Mouse (Mus musculus): Measurements from ENCODE around the gene Abcc12. TPM values are rescaled to one million over a fixed set of nuclear protein-coding genes. Genes with fewer than 3 reads are reported as not detected.

Gene Abcc12
- polyA plus RNA-seq, 1 experiment from 2014 or later: 0.15 TPM

DNA sequence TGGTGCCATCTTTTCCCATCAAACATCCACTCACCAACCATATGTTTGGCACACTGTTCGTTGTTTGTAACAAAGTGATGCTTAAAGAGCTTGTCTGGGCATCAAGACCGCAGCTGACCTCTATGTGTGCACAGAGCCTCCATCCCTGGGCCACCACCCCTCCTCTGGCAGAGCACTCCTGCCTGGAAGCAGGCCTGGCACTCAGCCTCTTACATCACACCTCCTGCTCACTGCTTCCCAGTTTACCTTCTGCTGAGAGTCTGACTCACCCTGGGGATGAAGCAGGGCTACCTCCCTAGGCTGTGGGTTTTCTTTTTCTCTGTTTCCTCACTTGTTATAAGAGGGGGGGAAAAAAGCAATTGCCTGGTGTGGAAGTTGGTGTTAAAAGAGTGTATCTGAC lies 109.8 kb downstream of the Abcc12 start:
- TF ChIP-seq CTCF (IDR thresholded peaks at IDR 0.05; ENCODE audit: low read depth) (no peak), EP300 (optimal IDR thresholded peaks at IDR 0.05) (no peak)

GRCm38 (mm10) chr8:86463215-86463614 lies 117.3 kb downstream of the Abcc12 start:
- 94% methylated on average over 2 of the region's 2 CpGs for WGBS
- no peaks in the 10 kb centered on the region for H3K27me3 ChIP-seq (ENCODE audit: control insufficient read depth, insufficient read depth, low read length)
- no peak overlapping the region for H3K27ac ChIP-seq (replicated peaks)
- no peak overlapping the region for H3K4me2 ChIP-seq (replicated peaks; ENCODE audit: low read depth)
- H3K4me1 ChIP-seq (replicated peaks; ENCODE audit: control insufficient read depth, insufficient read depth): no peaks in the 10 kb centered on the region
- H3K9me3 ChIP-seq (ENCODE audit: control insufficient read depth, low read length): no peaks in the 10 kb centered on the region
- TF ChIP-seq CTCF (IDR thresholded peaks at IDR 0.05; ENCODE audit: low read depth): no peak
- no peak for TF ChIP-seq EP300 (optimal IDR thresholded peaks at IDR 0.05)
- H3K9ac ChIP-seq (ENCODE audit: low read length): no peak overlapping the region
- no peak for ATAC-seq (ENCODE audit: low FRiP score, low TSS enrichment)
- no peak overlapping the region for H3K4me3 ChIP-seq (ENCODE audit: low read depth, low read length)
- H3K36me3 ChIP-seq (ENCODE audit: control insufficient read depth, insufficient read depth, low read length): no peaks in the 10 kb centered on the region
- DNase-seq (ENCODE audit: low spot score): no peak

More for the DNA sequence above, 109.8 kb downstream of the Abcc12 start:
- no peaks in the 10 kb centered on the region for H3K27me3 ChIP-seq (ENCODE audit: control insufficient read depth, insufficient read depth, low read length)
- no peaks in the 10 kb centered on the region for H3K9me3 ChIP-seq (ENCODE audit: control insufficient read depth, low read length)
- no peaks in the 10 kb centered on the region for H3K36me3 ChIP-seq (ENCODE audit: control insufficient read depth, insufficient read depth, low read length)
- 81% methylated on average over 2 of the region's 2 CpGs for WGBS
- no peaks in the 10 kb centered on the region for H3K4me1 ChIP-seq (replicated peaks; ENCODE audit: control insufficient read depth, insufficient read depth)
- no peak overlapping the region for H3K27ac ChIP-seq (replicated peaks)
- no peak overlapping the region for H3K4me2 ChIP-seq (replicated peaks; ENCODE audit: low read depth)
- ATAC-seq (ENCODE audit: low FRiP score, low TSS enrichment) (no peak), DNase-seq (ENCODE audit: low spot score) (no peak)
- H3K9ac ChIP-seq (ENCODE audit: low read length): no peak overlapping the region
- H3K4me3 ChIP-seq (ENCODE audit: low read depth, low read length): no peak overlapping the region

DNA sequence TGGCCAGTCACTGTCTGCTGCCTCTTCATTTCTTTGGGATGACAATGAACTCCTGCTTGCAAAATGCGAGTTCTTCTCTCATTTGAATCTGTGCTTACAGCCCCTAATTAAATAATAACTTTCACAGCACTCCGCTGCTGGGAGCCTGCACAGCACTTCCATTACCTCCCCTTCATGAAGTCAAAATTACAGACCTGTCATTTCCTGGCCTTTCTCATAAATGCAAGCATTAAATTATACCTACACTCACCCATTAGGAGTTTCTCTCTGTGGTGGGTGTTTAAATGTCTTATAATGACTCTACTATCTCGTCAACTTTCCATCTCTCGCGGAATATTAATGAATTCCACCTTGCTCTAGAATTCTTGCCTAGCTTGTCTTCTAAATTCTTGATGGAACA lies 120.1 kb downstream of the Abcc12 start:
- no peaks in the 10 kb centered on the region for H3K36me3 ChIP-seq (ENCODE audit: control insufficient read depth, insufficient read depth, low read length)
- no peak for TF ChIP-seq EP300 (optimal IDR thresholded peaks at IDR 0.05)
- no peak for TF ChIP-seq CTCF (IDR thresholded peaks at IDR 0.05; ENCODE audit: low read depth)
- no peaks in the 10 kb centered on the region for H3K9me3 ChIP-seq (ENCODE audit: control insufficient read depth, low read length)
- no peak overlapping the region for H3K27ac ChIP-seq (replicated peaks)
- ATAC-seq (ENCODE audit: low FRiP score, low TSS enrichment) (no peak), DNase-seq (ENCODE audit: low spot score) (no peak)
- no peak overlapping the region for H3K9ac ChIP-seq (ENCODE audit: low read length)
- no peaks in the 10 kb centered on the region for H3K27me3 ChIP-seq (ENCODE audit: control insufficient read depth, insufficient read depth, low read length)
- WGBS: 89% methylated on average over 5 of the region's 5 CpGs
- no peak overlapping the region for H3K4me3 ChIP-seq (ENCODE audit: low read depth, low read length)
- no peak overlapping the region for H3K4me2 ChIP-seq (replicated peaks; ENCODE audit: low read depth)
- no peaks in the 10 kb centered on the region for H3K4me1 ChIP-seq (replicated peaks; ENCODE audit: control insufficient read depth, insufficient read depth)

DNA sequence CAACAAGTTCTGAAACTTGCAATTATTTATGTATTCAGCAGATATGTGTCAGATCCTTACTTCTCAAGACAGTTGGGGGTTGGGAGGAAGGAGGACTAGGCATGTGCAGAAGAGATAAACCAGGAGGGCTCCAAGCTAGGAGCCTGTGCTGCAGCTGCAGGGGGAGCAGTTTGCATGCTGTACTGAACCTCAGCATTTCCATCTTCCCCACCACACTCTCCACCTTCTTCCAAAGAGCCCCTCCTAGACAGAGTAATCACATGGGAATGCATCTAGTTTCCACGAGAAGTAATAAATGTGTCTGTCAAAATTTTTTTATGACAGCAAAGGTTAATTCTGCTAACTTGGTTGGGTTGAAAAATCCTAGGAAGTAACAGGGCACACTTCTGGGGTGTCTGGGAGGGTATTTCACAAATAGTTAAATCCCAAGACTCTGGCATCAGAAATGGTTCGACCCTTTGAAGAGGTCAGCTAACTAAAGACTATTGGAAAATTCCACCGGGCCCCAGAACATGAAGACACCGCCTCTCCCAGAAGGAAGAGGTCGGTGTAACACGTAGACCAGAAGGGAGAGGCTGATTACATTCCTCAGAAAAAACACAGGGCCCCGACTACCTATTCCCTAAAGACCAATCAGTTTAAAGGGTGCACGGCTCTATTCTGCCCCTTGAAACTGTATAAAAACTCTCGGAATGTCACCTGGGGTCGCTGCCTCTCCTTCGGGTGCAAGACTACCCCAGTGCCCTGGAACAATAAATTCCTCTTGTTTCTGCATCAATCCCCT lies 126.6 kb downstream of the Abcc12 start:
- no peaks in the 10 kb centered on the region for H3K4me1 ChIP-seq (replicated peaks; ENCODE audit: control insufficient read depth, insufficient read depth)
- no peak overlapping the region for H3K27ac ChIP-seq (replicated peaks)
- TF ChIP-seq CTCF (IDR thresholded peaks at IDR 0.05; ENCODE audit: low read depth): no peak
- H3K36me3 ChIP-seq (ENCODE audit: control insufficient read depth, insufficient read depth, low read length): no peaks in the 10 kb centered on the region
- ATAC-seq (ENCODE audit: low FRiP score, low TSS enrichment) (no peak), DNase-seq (ENCODE audit: low spot score) (no peak)
- H3K9ac ChIP-seq (ENCODE audit: low read length): no peak overlapping the region
- no peak overlapping the region for H3K4me3 ChIP-seq (ENCODE audit: low read depth, low read length)
- no peak overlapping the region for H3K4me2 ChIP-seq (replicated peaks; ENCODE audit: low read depth)
- no peaks in the 10 kb centered on the region for H3K9me3 ChIP-seq (ENCODE audit: control insufficient read depth, low read length)
- 66% methylated on average over 11 of the region's 11 CpGs for WGBS
- H3K27me3 ChIP-seq (ENCODE audit: control insufficient read depth, insufficient read depth, low read length): no peaks in the 10 kb centered on the region

DNA sequence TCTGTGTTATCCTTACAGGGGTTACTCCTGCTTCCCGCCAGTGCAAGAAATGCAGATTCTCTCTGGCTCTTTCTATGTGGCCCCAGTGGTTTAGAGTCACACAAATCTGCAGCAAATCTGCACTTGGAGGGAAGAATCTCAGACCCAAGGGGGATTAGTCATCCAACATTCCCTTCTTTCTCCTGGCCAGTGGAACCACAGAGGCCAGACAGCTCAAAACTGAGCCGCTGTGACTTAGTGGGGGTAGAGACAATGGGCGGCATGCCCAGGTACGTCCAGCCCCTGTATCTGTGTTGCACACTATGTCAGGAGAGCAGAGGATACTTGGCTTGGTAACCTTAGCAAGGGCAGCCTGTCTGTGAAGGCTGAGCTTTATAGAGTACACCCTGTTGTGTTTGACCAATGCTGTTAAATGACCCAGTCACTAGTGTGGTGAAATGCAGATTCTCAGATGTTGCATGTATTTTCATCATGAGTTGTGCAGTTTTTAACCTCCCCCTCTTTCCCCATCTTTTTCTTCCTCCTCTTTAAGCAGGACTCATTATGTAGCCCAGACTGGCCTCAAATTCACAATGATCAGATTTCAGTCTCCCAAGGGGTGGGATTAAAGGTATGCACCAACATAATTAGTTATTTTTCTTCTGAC lies 130.5 kb downstream of the Abcc12 start:
- no peaks in the 10 kb centered on the region for H3K4me1 ChIP-seq (replicated peaks; ENCODE audit: control insufficient read depth, insufficient read depth)
- no peaks in the 10 kb centered on the region for H3K9me3 ChIP-seq (ENCODE audit: control insufficient read depth, low read length)
- DNase-seq (ENCODE audit: low spot score) (no peak), ATAC-seq (ENCODE audit: low FRiP score, low TSS enrichment) (no peak)
- no peaks in the 10 kb centered on the region for H3K36me3 ChIP-seq (ENCODE audit: control insufficient read depth, insufficient read depth, low read length)
- no peak overlapping the region for H3K9ac ChIP-seq (ENCODE audit: low read length)
- H3K4me2 ChIP-seq (replicated peaks; ENCODE audit: low read depth): no peak overlapping the region
- H3K27ac ChIP-seq (replicated peaks): no peak overlapping the region
- TF ChIP-seq CTCF (IDR thresholded peaks at IDR 0.05; ENCODE audit: low read depth) (no peak), EP300 (optimal IDR thresholded peaks at IDR 0.05) (no peak)
- no peak overlapping the region for H3K4me3 ChIP-seq (ENCODE audit: low read depth, low read length)
- no peaks in the 10 kb centered on the region for H3K27me3 ChIP-seq (ENCODE audit: control insufficient read depth, insufficient read depth, low read length)
- 92% methylated on average over 4 of the region's 4 CpGs for WGBS

- Histone ChIP-seq H3K4me2 (replicated peaks; ENCODE audit: low read depth) (no peak overlapping the region), H3K4me1 (replicated peaks; ENCODE audit: control insufficient read depth, insufficient read depth) (no peaks in the 10 kb centered on the region), H3K36me3 (ENCODE audit: control insufficient read depth, insufficient read depth, low read length) (no peaks in the 10 kb centered on the region), H3K9ac (ENCODE audit: low read length) (no peak overlapping the region), H3K4me3 (ENCODE audit: low read depth, low read length) (no peak overlapping the region), H3K27ac (replicated peaks) (no peak overlapping the region), H3K9me3 (ENCODE audit: control insufficient read depth, low read length) (no peaks in the 10 kb centered on the region), H3K27me3 (ENCODE audit: control insufficient read depth, insufficient read depth, low read length) (no peaks in the 10 kb centered on the region)
- 61% methylated on average over 4 of the region's 4 CpGs for WGBS
- ATAC-seq (ENCODE audit: low FRiP score, low TSS enrichment) (no peak), DNase-seq (ENCODE audit: low spot score) (no peak)
- no peak for TF ChIP-seq EP300 (optimal IDR thresholded peaks at IDR 0.05)
- TF ChIP-seq CTCF (IDR thresholded peaks at IDR 0.05; ENCODE audit: low read depth): no peak
Measured at GRCm38 (mm10) chr8:86445516-86445915, 135.0 kb downstream of the Abcc12 start.

All from stomach, postnatal 0 days (tissue).